Mouse (Mus musculus) neural tube, embryonic 14.5 days (tissue): ENCODE measurements around the gene Nr1i3. TPM values are rescaled to one million over a fixed set of nuclear protein-coding genes. Genes with fewer than 3 reads are reported as not detected.

Source experiments
- ATAC-seq: fragments of 200-750 bp; cut with Nextera tagmentation; 2 replicates; pipeline ENCODE4 v1.8.0; 2017; ENCODE audit warnings: low read depth, mild to moderate bottlenecking, moderate TSS enrichment, moderate library complexity
- H3K27ac ChIP-seq: fragments of 300-500 bp; sonication (generic); 2 replicates; pipeline ENCODE4 v1.5.1; 2014; ENCODE audit warnings: low read depth, mild to moderate bottlenecking, control low read depth, low read length, moderate library complexity, mixed read lengths
- H3K27me3 ChIP-seq: fragments of 300-500 bp; sonication (generic); 2 replicates; pipeline ENCODE4 v1.6.1; 2014; ENCODE audit warnings: low read length; ENCODE audit not compliant: control insufficient read depth, insufficient read depth
- H3K36me3 ChIP-seq: fragments of 300-500 bp; sonication (generic); 2 replicates; pipeline ENCODE4 v1.6.1; 2014; ENCODE audit warnings: low read length, mixed read lengths; ENCODE audit not compliant: control insufficient read depth, insufficient read depth
- H3K4me1 ChIP-seq: fragments of 300-500 bp; sonication (generic); 2 replicates; pipeline ENCODE4 v1.6.1; 2014; ENCODE audit warnings: low read length; ENCODE audit not compliant: control insufficient read depth, insufficient read depth
- H3K4me2 ChIP-seq: fragments of 300-500 bp; sonication (generic); 2 replicates; pipeline ENCODE4 v1.6.1; 2014; ENCODE audit warnings: mild to moderate bottlenecking, low read depth, low read length, control low read depth
- H3K4me3 ChIP-seq: fragments of 300-500 bp; sonication (generic); 2 replicates; pipeline ENCODE4 v1.5.1; 2014; ENCODE audit warnings: low read depth, low read length, control low read depth, mixed read lengths
- H3K9ac ChIP-seq: fragments of 300-500 bp; sonication (generic); replicated peaks from 2 replicates; pipeline ENCODE4 v1.6.1; 2014; ENCODE audit warnings: low read depth, mild to moderate bottlenecking, control low read depth, low read length, mixed read lengths
- H3K9me3 ChIP-seq: fragments of 300-500 bp; sonication (generic); 2 replicates; pipeline ENCODE4 v1.6.1; 2016; ENCODE audit warnings: low read length; ENCODE audit not compliant: control insufficient read depth
- WGBS: fragments of 180-500 bp; shearing (Covaris S2); extraction: QIAGEN DNeasy Blood & Tissue Kit; methylation state at CpG from one replicate; pipeline ENCODE4 v1.1.7; 2014; 5-methylcytosine and 5-hydroxymethylcytosine counted together
- polyA plus RNA-seq: library from polyadenylated mRNA; unstranded; fragments of >200 nt; fragmentation: Nextera tagmentation; extraction: Ambion mirVana; gene quantifications from 2 replicates; pipeline ENCODE4 v1.2.1, GENCODE M21; 2014

The Nr1i3 gene
- polyA plus RNA-seq, 1 experiment from 2014 or later = 0.20 TPM

DNA sequence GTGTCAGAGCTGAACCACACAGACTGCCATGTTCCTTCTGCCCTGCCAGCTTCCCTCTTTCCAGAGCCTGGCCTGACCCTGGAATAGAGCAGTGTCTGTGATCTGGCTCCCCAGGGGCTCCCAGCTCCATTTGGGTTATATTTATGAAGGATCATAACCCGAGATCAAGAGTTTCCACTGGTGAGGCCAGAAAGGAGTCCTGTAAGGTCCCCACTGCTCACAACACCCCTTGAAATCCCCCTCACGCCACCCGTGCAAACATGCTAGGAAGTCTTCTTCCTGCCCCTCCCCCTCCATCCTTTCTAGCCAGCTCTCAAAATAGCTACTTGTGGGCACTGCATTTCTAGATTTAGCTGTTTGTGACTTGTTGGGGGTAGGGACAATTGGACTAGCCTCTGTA, 30.1 kb upstream of the Nr1i3 start:
- Histone ChIP-seq H3K4me2 (no peak overlapping the region), H3K27ac (no peak overlapping the region), H3K36me3 (no peaks in the 10 kb centered on the region), H3K9me3 (no peaks in the 10 kb centered on the region), H3K27me3 (no peaks in the 10 kb centered on the region), H3K4me3 (no peak overlapping the region), H3K4me1 (0 out of 2 replicates have a peak, but pooled peaks cover 4% of the 10 kb centered on the region), H3K9ac (no peak overlapping the region)
- no peak for ATAC-seq
- 78% methylated on average over 3 of the region's 3 CpGs for WGBS

DNA sequence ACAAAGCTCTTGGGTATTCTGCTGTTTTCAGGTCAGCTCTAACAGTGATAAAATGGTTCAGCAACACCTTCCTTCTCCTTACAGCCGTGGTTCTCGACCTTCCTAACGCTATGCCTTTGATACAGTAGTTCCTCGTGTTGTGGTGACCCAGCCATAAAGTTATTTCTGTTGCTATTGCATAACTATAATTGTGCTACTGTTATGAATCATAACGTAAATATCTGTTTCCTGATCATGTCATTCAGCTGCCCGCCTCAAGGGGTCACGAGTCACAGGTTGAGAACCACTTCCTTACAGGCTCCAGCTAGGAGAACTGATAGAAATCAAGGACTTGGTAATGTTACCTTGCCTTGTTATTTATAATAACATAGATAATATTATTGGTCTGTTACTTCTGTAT, 29.5 kb upstream of the Nr1i3 start:
- Histone ChIP-seq H3K27me3 (no peaks in the 10 kb centered on the region), H3K4me3 (no peak overlapping the region), H3K27ac (no peak overlapping the region), H3K4me2 (no peak overlapping the region), H3K4me1 (peaks cover 10% of the 10 kb centered on the region; the same call in 1 of the 2 replicates), H3K36me3 (no peaks in the 10 kb centered on the region), H3K9ac (no peak overlapping the region), H3K9me3 (no peaks in the 10 kb centered on the region)
- ATAC-seq = no peak
- WGBS = 87% methylated on average over 7 of the region's 7 CpGs

DNA sequence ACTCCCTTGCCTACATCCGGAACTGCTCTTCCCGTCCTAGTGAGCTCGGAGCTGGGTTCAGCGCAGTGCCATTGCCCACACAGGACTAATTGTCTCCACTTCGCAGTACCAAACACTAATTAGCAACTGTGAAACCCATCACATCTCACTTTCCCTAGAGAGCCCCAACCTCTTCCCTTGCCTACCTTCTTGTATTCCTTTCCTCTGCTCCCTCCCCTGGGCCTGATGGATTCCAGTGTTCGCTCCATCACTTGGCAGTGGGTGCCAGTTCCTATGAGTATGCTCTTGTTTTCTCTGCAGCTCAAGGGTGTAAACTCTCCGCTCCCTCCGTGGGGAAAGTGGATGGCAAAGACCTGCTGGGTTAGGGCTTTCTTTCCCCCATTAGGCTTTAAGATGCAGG, 28.1 kb upstream of the Nr1i3 start:
- H3K4me3 ChIP-seq = no peak overlapping the region
- H3K27ac ChIP-seq = no peak overlapping the region
- peaks cover 10% of the 10 kb centered on the region; the same call in 1 of the 2 replicates for H3K4me1 ChIP-seq
- no peaks in the 10 kb centered on the region for H3K9me3 ChIP-seq
- H3K4me2 ChIP-seq = no peak overlapping the region
- peak; percentile 45; the same call in 1 of the 2 replicates for ATAC-seq
- WGBS = 56% methylated on average over 8 of the region's 8 CpGs
- no peak overlapping the region for H3K9ac ChIP-seq
- no peaks in the 10 kb centered on the region for H3K36me3 ChIP-seq
- no peaks in the 10 kb centered on the region for H3K27me3 ChIP-seq

DNA sequence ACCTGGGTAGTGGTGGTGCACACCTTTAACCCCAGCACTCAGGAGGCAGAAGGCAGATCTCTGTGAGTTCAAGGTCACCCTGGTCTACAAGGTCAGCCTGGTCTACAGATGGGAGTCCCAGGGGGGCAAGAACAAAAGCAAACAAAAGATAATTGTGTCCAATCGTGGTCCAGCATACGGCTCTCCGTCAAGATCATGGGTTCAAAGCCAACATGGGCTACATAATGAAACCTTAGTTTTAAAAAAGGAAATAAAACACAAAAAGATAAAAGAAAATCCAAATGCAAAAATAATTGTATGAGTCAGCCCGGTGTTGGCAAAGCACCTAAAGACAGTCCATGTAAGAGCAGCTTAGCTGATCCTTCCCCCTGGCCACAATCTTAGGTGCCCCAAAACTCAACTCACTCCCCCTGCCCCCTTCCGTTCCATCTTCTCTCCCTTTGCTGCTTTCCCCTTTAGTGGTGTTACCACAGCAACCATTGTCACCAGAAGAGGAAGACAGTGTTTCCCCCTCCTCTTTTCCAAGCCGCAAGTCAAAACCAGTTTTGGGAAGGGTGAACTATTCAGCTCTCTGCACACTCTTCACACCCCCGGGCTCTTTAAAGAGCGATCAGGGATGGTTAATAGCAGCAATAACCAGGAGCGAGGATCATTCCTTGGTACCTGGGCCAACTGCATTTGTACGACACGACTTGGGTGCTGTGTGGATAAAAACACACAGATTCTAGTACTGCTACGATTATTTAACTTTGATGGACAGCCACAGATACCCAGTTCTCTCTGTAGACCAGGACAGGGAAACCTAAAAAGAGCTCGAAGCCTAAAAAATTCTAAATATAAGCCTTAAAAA, 25.7 kb upstream of the Nr1i3 start:
- Histone ChIP-seq H3K9ac (no peak overlapping the region), H3K36me3 (no peaks in the 10 kb centered on the region), H3K27ac (0 out of 2 replicates have a peak overlapping the region, but pooled peaks have one; percentile 0), H3K4me3 (no peak overlapping the region), H3K4me1 (peaks cover 16% of the 10 kb centered on the region), H3K27me3 (no peaks in the 10 kb centered on the region), H3K9me3 (no peaks in the 10 kb centered on the region), H3K4me2 (no peak overlapping the region)
- ATAC-seq = 0 out of 2 replicates have a peak, but pooled peaks have one; percentile 12
- WGBS = 26% methylated on average over 13 of the region's 13 CpGs

DNA sequence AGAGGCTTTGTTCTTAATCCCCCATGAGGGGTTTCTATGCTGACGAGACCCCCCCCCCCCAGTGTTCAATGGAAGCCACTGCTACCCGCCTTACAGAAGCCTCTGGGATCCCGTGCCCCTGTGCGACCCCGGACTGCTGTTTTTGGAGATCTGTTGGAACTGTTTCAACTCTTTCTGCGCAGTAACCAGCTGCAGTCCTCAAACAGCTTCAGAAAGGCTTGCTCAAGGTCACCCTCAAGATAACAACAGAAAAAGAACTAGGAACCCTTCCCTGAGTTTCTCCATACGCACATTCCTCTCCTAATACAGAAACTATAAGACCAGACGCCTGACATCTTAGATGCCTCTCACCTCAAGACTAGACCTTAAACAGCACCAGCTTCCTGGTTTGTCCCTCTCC, 24.7 kb upstream of the Nr1i3 start:
- H3K9ac ChIP-seq = no peak overlapping the region
- H3K27ac ChIP-seq = no peak overlapping the region
- no peak for ATAC-seq
- peaks cover 20% of the 10 kb centered on the region for H3K4me1 ChIP-seq
- 15% methylated on average over 8 of the region's 8 CpGs for WGBS
- no peaks in the 10 kb centered on the region for H3K36me3 ChIP-seq
- no peak overlapping the region for H3K4me2 ChIP-seq
- H3K9me3 ChIP-seq = no peaks in the 10 kb centered on the region
- H3K27me3 ChIP-seq = no peaks in the 10 kb centered on the region; the same call in 1 of the 2 replicates
- no peak overlapping the region for H3K4me3 ChIP-seq

DNA sequence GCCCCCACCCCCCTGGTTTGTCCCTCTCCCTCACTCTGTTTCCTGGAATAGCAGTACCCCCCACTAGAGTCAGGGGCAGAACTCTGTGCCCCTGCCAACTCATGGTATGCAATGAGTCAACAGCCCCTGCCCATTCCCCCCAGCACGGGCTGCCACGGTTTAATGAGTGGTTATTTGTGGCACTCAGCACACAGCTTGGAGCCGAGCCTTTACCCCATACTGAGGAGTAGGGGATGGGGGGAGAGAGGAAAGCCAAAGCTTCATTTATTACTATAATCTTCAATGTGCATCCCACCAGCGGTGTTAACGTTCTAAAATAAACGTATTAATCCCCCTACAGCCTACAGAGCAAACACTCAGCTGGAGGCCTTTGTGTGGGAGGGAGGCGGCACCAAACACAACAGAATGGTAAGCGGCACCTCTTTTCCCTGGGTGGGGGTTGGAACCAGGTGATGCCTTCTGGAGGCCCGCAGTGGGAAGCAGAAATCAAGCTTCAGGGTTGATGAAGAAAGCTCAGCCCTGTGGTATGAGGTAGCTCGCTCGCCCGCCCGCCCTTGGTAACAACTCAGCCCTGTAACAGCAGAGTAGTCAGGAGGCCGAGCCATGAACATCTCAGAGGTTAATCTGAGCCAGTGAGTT, 24.2 kb upstream of the Nr1i3 start:
- Histone ChIP-seq H3K27ac (no peak overlapping the region), H3K4me2 (no peak overlapping the region), H3K9ac (no peak overlapping the region), H3K36me3 (no peaks in the 10 kb centered on the region), H3K4me3 (no peak overlapping the region), H3K27me3 (no peaks in the 10 kb centered on the region; the same call in 1 of the 2 replicates), H3K9me3 (no peaks in the 10 kb centered on the region), H3K4me1 (peaks cover 20% of the 10 kb centered on the region)
- 30% methylated on average over 14 of the region's 14 CpGs for WGBS
- ATAC-seq = 0 out of 2 replicates have a peak, but pooled peaks have one; percentile 42

DNA sequence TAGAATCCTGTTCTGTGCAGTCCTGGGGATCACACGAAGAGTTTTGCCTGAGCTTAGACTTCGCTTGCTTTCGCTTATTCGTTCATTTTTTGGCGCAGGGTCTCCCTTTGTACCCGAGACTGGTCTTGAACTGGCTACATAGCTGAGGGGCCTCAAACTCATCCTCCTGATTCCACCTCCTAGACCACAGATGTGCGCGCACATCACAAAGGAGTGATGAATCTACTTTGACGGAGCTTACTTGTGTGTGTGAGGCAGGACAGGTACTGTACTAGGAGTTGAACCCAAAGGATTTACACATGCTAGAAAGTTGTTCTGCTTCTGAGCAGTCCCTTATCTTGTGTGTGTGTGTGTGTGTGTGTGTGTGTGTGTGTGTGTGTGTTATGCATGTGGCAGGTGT, 22.9 kb upstream of the Nr1i3 start:
- Histone ChIP-seq H3K4me1 (peaks cover 28% of the 10 kb centered on the region), H3K36me3 (no peaks in the 10 kb centered on the region), H3K4me2 (no peak overlapping the region), H3K27ac (no peak overlapping the region), H3K9ac (no peak overlapping the region), H3K9me3 (no peaks in the 10 kb centered on the region), H3K4me3 (no peak overlapping the region), H3K27me3 (peaks cover 3% of the 10 kb centered on the region; the same call in 1 of the 2 replicates)
- ATAC-seq = no peak
- 98% methylated on average over 9 of the region's 9 CpGs for WGBS

DNA sequence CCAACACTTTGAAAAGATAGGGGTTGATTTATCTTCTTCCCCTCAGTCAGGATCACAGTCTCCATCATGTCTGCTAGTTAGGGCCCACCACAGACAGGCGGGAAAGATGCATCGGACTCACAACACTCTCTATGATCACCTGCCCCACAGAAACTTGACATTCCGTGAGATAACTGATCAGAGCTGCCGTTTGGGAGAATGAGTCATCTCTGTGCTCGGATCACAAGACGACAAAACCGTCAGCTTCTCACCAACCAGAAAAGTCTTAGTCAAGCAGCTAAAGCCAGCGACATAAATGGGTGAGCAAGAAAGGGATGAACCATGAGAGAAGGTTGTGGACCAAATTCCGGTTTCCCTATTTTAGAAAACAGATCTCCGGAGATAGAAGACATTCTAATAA, 21.5 kb upstream of the Nr1i3 start:
- Histone ChIP-seq H3K9me3 (no peaks in the 10 kb centered on the region), H3K27ac (no peak overlapping the region), H3K36me3 (no peaks in the 10 kb centered on the region), H3K4me2 (peak overlapping the region; percentile 39), H3K9ac (no peak overlapping the region), H3K27me3 (peaks cover 5% of the 10 kb centered on the region; the same call in 1 of the 2 replicates), H3K4me3 (no peak overlapping the region), H3K4me1 (peaks cover 30% of the 10 kb centered on the region)
- WGBS = 46% methylated on average over 10 of the region's 10 CpGs
- ATAC-seq = no peak
